Mouse (Mus musculus) stomach, postnatal 0 days (tissue): Measurements from ENCODE around the gene Arhgef2.

Source experiments
- CTCF ChIP-seq: IDR thresholded peaks from 2 replicates; pipeline ENCODE4 v1.5.1; 2016; ENCODE audit warnings: antibody characterized with exemption, low read depth, mild to moderate bottlenecking, moderate library complexity
- EP300 ChIP-seq: optimal IDR thresholded peaks from 2 replicates; pipeline ENCODE3; 2016; ENCODE audit warnings: antibody characterized with exemption

DNA sequence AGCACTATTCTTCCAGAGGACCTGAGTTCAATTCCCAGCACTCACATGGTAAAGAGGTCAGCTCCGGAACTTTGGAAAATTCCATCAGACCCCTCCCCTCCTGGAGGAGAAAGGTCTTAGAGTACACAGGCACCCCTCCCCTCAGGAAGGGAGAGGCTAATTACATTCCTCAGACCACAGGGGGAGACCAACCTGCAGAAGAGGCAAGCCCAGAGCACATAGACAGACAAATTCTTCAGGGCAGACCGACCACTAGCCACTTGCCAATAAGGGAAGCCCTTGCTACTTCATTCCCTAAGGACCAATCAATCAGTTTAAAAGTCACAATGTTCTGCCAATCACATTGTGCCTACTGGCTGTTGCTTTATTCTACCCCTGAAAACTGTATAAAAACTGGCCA, 32.9 kb upstream of the Arhgef2 start:
- TF ChIP-seq EP300 (no peak), CTCF (no peak)
